Mouse (Mus musculus): ENCODE measurements at regions not wholly inside any gene's neighbourhood (a gene's known extent, or its start where the extent isn't known, plus 50 kb on each side); places are given as distances from the start of the nearest gene placed in this dataset.

DNA sequence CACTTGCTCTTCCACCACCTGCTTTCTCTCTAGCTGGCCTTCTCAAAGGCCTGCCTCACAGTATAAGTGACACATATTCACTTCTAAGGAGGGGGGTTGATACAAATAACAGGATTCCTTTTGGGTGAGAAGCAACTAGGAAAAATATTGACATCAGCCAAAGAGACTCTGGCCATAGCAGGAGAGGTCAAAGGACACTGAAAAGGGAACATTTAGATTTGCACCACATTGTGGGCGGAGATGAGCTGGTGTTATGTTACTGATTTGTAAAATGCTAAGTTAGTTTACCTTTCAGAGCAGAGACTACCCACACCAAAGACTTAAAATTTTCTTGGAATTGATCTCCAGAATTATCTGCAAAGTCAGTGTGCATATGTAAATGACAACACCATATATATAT lies 147.5 kb downstream of the Foxa2 start:
- TF ChIP-seq CTCF (IDR thresholded peaks at IDR 0.05; ENCODE audit: borderline replicate concordance, control insufficient read depth, extremely low read depth, insufficient read depth, low read length, poor library complexity) (no peak), POLR2A (IDR thresholded peaks at IDR 0.05; ENCODE audit: control insufficient read depth, extremely low read depth, insufficient read depth, low read length, poor library complexity) (no peak)
